Mouse (Mus musculus): ENCODE results near the gene Pon1.
"Not testable (repeated sequence)": the region's sequence is repeated elsewhere in the genome, so short reads cannot be mapped to it uniquely, and the experiment has no call there.

The Pon1 gene

DNA sequence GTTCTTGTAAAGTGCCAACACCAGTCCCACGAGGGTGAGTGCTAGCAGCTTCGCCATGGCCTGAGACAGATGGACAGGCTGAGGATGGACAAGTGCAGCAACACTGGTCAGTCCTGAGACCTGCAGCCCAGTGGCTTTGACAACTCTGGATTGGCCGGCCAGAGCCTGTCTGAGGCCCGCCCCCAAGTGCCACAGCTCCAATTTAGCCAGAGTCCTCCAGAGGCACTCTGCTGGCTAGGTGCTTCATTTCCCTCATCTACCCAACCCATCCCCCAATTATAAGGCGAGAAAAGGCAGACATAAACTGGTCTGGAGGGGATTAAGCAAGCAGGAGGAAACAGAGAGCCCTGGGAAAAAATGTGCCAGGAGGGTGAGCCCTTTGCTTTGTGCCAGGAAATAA lies at the start of gene Pon1:
Gene Pon1 (minus strand): TSS at position 254 of the 400 bp plus-strand sequence.
- DNase-seq (ENCODE audit: low read depth) = no peak

DNA sequence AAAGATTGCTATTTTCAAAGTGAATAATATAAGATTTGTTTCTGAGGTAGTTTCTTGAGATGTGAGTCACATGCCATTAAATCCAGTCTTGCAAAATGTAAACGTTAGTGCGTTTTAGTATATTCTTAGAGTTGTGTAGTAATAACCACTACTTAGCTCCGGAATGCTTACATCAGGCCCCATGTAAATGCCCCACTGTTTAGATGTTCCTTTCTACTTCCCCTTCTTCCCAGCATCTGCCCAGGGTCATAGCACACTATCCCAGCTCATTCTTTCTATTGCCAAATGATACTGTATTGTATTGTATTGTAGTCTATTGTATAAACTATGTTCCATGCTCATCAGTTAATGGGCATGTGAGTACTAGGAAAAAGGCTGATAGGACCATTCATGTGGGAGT lies 45.1 kb upstream of the Pon1 start:
- no peak for DNase-seq (ENCODE audit: low read depth)

DNA sequence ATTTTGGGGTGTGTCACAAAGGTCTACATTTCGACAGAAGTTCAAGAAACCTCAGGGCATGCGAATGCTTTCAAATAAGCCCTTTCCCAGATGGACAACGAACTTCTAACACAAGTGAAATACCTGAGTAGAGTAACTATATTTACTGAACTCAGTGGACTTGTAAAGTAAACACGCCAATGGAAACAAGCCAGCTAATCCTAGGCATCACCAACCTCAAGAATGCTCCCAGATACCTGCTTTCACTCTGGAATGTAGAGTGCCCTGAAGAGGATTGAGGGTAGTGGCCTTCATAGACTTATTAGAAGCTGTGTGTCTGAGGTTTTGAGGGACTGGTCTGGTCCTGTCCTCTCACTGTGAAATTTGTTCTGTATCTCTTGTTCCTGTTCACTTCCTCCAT lies 43.8 kb upstream of the Pon1 start:
- no peak for DNase-seq (ENCODE audit: low read depth)

DNA sequence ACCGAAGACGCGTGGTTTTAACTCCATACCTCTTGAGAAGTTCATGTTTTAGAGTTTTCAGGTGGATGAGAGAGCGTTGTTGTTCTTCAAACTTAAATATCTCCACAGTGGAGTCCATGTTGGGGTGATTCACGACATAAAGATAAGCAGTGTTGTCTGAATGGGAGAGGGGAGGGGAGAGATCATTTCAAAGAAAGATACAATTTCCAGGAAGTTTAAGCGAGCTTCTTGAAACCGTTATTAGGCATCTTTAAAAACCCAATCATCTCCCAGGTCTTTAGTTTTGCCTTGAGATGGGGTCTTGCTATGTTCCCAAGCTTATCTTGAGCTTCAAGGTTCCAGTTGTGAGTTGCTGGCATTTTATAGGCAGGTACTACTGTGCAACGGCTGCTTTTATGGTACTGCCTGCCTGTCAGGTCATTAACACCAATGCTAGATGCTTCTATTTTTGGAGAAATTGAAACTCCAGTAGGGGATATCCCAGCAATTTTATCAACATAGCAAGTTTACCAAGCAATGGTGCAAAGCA lies 43.2 kb upstream of the Pon1 start:
- no peak for DNase-seq (ENCODE audit: low read depth)

DNA sequence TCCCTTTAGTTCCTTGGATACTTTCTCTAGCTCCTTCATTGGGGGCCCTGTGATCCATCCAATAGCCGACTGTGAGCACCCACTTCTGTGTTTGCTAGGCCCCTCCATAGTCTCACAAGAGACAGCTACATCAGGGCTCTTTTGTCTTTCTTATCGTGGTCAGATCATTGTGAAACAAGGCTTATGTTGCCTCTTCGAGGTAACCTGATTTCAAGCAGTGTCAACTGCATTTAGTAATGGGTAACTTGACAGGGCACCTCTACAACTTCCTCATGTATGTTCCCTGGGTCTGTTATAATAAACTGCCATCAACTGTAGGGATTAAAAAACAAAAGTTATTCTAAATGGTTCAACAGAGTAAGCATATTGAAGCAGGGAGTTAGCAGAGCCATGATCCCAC lies 40.8 kb upstream of the Pon1 start:
- DNase-seq (ENCODE audit: low read depth) = no peak

DNA sequence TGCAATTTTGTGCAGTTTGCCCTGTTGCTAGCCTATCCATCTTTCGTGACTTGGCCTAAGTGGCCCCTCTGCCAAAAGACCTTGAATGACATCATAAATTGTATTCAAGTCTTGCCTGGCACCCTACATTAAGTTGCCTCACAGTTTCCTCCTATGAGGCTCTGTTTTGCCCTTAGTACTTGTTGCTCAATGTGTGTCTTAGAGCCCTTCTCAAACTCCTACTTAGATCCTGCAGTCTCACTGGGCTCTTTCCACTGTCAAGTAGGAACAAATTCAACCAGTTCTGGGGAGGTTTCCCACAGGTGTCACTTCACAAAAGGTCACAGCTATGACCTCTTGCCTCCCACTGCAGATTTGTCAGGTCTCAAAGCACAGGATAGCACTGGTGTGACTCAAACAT lies 40.1 kb upstream of the Pon1 start:
- DNase-seq (ENCODE audit: low read depth) = peak; percentile 50

DNA sequence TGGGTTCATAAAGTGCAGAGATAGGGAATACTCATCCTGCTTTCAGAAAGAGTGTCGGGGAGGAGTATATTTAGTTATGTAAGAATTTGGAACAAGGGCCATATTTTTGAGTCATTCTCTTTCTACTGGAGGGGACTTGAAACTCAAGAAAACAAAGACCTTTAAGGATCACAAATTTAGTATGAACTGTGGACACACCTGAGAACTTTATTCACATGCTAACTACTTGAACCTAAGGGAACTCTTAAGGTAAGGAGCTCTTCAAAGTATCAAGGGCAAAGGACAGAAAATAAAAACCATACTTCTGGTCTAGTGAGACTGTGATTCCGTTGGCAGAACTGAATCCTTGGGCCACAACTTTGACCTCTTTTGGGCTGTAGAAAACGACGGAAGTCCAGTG lies 38.3 kb upstream of the Pon1 start:
- no peak for DNase-seq (ENCODE audit: low read depth)

DNA sequence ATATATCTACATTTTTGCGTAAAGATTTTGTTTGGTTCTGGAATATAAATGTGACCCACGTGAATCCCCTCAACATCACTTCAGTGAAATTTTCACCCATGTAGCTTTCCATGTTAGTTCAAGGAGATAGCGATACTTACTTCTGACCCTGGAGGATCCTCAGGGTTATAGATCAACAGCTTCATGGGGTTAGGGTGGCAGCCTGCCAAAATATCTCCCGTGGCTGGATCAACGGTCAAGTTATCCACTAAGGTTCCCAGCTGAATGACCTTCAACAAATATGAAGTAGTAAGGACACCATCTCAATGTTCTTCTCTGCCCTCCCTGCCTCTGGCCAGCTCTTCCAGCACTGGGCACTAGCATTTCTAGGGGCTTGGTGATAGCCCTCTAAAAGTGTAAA lies 36.5 kb upstream of the Pon1 start:
- no peak for DNase-seq (ENCODE audit: low read depth)

DNA sequence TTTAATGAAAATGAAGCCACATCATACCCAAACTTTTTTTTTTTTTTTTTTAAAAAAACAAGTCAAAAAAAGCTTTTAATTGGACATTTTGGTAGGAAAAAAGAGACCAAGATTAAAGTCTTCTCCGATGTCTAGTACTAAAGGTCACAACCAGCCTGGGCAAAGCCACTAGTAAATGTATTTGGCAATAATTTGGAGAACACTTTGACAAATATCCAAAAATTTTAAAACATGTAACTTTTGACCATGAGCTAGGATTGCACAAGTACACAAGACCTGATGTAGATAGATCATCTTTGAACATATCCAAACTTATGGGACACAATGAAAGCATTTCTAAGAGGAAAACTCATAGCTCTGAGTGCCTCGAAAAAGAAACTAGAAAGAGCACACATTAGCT lies 29.8 kb upstream of the Pon1 start:
- not testable (repeated sequence) for DNase-seq (ENCODE audit: low read depth)

DNA sequence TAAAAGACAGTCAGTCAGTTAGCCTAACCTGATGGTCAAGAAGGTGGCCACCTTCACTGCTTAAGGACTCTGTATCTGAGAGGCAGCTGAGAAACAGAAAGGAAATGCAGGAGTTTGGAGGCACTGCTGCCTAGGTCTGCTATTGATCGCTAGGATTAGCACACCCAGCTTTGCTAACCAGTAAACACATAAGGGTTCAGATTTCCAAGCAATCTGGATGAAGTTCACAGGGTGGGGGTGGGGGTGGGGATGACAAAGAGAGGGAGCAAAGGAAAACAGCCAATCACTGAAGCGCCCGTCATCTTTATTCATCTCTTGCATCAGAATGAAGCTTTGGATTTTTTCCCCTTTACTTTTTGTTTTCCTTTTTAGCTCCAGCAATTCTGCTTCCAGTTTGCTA lies 28.3 kb upstream of the Pon1 start:
- peak; percentile 31 for DNase-seq (ENCODE audit: low read depth)

DNA sequence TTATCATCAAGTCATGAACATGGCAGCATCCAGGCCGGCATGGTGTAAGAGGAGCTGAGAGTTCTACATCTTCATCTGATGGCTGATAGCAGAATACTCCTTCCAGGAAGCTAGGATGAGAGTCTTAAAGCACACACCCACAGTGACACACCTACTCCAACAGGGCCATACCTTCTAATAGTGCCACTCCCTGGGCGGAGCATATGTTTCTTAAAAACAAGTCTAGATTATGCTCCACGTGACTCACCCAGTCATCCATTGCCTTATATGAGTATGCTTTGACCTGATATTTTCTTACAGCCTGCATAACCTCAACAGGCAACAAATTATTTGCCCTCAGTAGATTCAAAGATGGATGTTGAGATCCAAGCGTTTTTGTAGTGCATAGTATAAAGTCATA lies 24.4 kb upstream of the Pon1 start:
- DNase-seq (ENCODE audit: low read depth) = no peak

DNA sequence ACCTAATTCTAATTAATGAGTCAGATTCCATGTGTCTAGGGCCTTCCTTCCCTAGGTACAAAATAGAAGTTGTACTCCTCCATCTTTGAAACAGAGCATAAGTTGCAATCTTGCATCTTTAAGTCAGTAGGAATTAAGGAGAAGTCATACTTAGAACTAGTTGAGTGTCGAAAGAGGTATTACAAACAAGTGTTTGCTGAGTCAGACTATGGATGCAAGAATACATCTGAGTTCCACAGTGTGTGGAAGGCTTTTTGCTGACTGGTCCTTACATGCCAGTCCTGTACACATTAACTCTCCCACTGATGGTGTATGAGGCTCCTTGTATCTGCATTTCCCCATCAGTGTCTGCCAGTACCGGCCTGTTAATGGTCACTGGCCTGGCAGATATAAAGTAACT lies 14.1 kb upstream of the Pon1 start:
- peak; percentile 22 for DNase-seq (ENCODE audit: low read depth)

DNA sequence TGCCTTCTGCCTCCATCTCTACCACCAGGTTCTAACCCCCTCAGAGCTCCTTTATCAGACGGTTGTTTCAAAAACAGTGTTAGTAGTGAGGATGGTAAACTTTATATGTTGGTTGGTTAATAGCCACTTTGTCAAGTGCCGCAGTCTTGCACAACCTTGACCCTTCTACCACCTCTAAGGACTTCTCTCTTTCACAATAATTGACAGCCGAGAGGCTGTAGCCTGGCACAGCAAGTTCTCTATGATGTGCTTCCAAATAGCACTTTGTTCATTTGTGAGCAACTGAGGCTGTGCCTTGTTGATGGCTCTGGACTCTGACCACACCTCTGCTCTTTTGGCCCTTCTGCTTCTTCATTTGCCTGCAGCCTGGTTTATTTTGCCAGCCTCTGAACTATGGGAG lies 6.2 kb upstream of the Pon1 start:
- no peak for DNase-seq (ENCODE audit: low read depth)

DNA sequence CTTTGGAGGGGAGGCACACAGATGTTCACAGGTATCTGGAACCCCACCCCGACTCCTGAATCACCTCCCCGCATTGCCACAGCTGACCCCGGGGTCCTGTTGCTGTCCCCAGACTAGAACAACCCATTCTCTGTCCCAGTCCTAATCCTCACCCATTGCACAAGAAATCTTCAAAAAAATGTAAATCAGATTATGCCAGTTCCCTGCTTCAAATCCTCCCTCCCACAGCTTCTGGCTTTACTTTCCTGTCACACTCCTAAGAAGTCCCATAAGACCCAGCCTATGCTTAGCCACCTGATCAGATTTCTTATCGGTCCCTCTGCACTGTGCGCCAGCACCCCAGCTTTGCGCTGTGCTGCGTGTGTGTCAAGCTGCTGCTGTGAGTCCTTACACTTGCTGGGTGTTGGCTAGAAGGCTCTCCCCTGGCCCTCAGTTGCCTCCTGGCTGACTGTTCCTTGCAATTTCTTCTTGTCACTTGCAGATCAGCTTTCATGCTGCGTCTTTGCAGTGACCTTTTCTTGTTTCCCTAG lies 5.7 kb upstream of the Pon1 start:
- no peak for DNase-seq (ENCODE audit: low read depth)

DNA sequence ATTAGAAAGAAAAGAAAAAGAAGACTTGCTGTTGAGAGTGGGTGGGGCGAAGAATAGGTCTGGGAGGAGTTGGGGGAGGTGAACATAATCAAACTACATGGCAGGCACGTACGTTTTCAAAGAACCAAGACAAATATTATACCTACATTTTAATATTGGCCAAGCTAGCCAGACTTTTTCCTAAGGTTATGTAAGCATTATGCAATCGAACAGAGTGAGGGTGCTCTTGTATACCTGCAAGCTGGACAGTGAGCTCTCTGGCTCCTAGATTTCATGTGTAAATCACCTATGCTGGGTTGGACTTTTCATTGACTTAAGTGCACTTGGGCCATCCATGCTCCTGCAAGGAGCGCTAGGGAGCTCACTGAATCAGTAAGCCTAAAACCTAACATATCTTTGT lies 4.8 kb upstream of the Pon1 start:
- no peak for DNase-seq (ENCODE audit: low read depth)

DNA sequence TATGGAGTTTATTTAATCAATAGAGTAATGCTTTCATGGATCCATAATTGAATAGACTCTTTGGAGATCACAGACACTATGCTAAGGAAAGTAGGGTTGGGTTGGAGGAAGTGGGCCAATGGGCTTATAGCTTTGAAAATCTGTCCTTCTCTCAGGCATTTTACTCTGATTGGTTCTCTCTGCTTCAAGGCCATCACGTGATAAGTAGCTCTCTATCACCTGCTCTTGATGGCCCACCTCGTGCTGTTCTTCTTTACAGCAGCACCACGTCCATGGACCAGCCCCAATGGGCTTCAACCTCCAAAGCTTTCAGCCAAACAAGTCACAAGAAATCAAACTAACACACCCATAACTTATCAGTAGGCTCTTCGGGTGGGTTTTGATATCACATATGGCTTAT lies 3.0 kb downstream of the Pon1 start:
- no peak for DNase-seq (ENCODE audit: low read depth)

DNA sequence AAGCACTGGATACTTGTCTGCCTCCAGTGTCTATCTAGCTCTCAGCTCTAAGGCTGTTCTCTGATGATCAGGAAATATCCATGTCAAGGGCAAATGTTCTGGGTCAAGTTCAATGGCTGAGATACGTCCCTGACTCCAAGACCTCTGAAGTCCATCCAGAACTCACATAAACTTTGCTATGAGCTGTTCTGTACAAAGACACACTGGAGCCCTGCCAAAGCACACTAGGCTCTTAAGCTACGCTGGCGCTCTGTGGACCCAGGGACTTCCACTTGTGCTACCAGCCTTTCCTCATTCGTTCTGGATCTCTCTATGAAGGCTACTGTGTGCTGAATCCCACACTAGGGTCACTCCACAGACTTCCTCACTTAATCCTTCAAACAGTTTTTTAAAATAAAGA lies 4.2 kb downstream of the Pon1 start:
- peak; percentile 48 for DNase-seq (ENCODE audit: low read depth)

DNA sequence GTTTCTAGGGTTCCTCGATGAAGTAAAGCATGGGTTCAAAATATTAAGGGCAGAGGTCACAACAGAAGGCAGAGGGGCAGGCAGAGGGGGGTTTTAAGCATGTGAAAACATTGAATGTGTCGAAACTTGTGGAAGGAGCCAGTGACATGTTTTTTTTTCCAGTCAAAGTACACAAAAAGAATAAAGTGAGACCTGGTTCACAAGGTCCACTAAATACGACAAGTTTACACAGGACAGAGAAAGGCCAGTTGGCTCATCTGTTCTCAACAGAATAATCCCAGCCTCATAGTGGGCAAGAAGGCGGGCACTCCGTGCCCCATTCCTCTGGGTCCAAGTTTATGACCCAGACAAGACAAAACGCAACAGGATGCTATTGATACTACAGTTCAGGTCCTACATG lies 4.8 kb downstream of the Pon1 start:
- no peak for DNase-seq (ENCODE audit: low read depth)

DNA sequence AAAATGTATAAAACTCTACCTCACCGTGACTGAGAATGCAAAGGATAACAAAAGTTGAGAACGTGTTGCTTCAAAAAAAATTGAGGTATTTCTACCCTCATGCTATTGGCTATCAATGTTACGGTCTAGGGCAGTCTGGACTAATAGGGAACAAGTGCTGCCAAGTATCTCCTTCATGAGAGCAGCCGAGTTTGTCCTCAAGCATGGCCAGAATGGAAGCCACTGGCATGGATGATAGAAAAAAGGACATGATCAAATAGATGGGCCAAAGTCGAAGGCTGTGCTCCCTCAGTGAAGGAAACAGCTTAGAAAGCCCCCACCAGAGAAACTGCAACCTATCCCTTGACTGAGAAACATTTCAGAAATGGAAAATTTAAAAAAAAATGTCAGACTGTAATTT lies 5.7 kb downstream of the Pon1 start:
- no peak for DNase-seq (ENCODE audit: low read depth)

DNA sequence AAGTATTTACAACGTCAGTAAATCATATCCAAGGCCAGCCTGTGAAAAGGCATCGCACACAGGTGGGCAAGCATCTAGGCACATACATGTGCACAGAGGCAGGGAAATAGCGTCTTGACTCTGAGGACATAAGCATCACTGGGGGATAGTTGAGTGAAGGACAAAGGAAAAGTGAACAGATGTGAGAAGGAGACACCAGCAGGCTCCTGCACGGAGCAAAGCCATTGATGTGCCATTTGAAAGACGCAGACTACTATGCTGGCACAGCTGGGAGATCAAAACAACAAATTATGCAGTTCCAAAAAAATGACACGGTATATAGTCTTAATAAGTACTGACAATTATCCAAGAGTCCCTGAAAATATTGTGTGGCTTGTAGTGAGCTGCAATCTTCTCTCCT lies 6.2 kb downstream of the Pon1 start:
- DNase-seq (ENCODE audit: low read depth) = no peak

DNA sequence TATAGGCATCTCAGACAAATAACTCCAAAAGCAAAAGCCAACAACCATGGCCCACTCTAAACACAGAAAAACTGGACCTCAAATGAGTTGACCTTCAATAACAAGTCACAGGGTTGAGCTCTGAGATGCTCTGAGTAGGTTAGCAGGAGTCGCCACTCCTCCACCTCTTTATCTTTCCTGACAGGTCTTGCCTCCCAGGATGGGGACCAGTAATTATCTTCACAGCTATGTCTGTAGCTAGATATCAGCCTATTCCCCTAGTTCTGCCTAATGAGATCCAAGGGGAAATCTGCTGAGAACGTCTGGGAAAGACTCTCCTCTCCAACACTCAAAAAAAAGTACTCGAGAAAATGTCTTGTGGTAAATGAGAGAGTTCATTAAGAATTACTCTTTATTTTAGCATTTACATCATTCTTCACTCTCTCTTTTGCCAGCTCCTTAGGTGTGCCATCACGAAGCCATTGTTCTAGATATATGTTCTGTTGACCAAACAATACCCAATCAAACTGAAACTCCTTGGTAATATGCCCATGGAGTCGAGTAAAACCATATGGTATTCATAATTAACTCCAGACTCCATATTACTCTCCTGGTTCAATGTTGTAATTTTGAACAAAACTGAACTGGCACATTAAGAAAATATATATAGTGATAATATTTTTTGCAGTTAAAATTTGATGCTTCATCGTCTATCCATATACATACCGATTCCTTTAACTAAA lies 7.4 kb downstream of the Pon1 start:
- peak; percentile 60 for DNase-seq (ENCODE audit: low read depth)

DNA sequence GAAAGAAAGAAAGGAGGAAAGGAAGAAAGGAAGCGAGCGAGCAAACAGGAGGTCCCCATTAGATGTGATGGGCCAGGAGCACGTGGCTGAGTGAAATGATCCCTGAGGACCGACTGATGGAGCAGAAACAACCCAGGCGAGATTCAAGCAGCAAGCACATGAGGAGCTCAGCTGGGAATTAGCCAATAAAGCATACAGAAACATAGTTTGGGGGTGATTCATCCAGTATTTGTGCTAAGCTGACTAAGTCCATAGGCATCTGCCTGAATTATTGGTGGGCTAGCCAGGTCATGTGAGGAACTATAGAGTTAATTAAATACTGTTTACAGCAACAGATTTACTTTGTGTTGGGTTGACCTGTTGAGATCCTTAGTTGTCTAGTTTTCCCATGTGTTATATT lies 13.1 kb downstream of the Pon1 start:
- peak; percentile 89 for DNase-seq (ENCODE audit: low read depth)

DNA sequence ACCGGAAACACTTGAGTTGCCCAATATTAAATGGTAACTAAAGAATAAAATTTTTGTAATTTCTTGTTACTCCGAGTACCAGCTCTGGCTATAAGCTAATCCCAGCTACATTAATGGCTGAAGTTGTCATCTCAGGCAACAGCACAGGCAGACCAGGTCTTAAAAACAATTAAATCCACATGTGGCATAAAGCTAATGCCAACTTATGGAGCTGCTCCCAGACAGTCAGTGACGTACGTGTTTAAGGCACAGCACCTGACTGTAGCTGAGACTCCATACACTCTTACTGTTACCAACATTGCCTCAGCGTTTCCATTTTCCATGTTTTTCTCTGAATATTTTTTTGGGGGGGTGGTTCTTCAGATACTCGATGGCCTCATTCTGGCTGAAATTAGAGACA lies 14.6 kb downstream of the Pon1 start:
- peak; percentile 17 for DNase-seq (ENCODE audit: low read depth)

Data from NIH3T3 (cell line).